Mouse (Mus musculus): ENCODE measurements at regions not wholly inside any gene's neighbourhood (a gene's known extent, or its start where the extent isn't known, plus 50 kb on each side); places are given as distances from the start of the nearest gene placed in this dataset.

GRCm38 (mm10) chr14:67139152-67139551, 1130.1 kb upstream of the Gulo start:
- TF ChIP-seq CTCF (IDR thresholded peaks at IDR 0.05; ENCODE audit: low read depth, low read length) (no peak), POLR2A (IDR thresholded peaks at IDR 0.05; ENCODE audit: insufficient read depth, low read length) (no peak)

Measured in ES-Bruce4 (cell line).